Mouse (Mus musculus) lung, embryonic 15.5 days (tissue): ENCODE data around the gene Stk36. TPM values are rescaled to one million over a fixed set of nuclear protein-coding genes. Genes with fewer than 3 reads are reported as not detected.

Source experiments
- ATAC-seq: fragments of 200-750 bp; cut with Nextera tagmentation; 2 replicates; pipeline ENCODE4 v1.8.0; 2017; ENCODE audit warnings: moderate number of reproducible peaks, borderline replicate concordance; ENCODE audit not compliant: low FRiP score, low TSS enrichment; ENCODE audit errors: extremely low read depth
- H3K27ac ChIP-seq: fragments of 300-500 bp; sonication (generic); 2 replicates; pipeline ENCODE4 v1.5.1; 2015; ENCODE audit warnings: moderate library complexity, mild to moderate bottlenecking, inconsistent platforms
- H3K27me3 ChIP-seq: fragments of 300-500 bp; sonication (generic); 2 replicates; pipeline ENCODE4 v1.6.1; 2015; ENCODE audit warnings: inconsistent platforms
- H3K36me3 ChIP-seq: fragments of 300-500 bp; sonication (generic); 2 replicates; pipeline ENCODE4 v1.6.1; 2015; ENCODE audit warnings: inconsistent platforms
- H3K4me1 ChIP-seq: fragments of 300-500 bp; sonication (generic); 2 replicates; pipeline ENCODE4 v1.6.1; 2015; ENCODE audit warnings: inconsistent platforms
- H3K4me2 ChIP-seq: fragments of 300-500 bp; sonication (generic); 2 replicates; pipeline ENCODE4 v1.6.1; 2015; ENCODE audit warnings: inconsistent platforms, mild to moderate bottlenecking, moderate library complexity
- H3K4me3 ChIP-seq: fragments of 300-500 bp; sonication (generic); 2 replicates; pipeline ENCODE4 v1.5.1; 2015; ENCODE audit warnings: mild to moderate bottlenecking, inconsistent platforms
- H3K9ac ChIP-seq: fragments of 300-500 bp; sonication (generic); 2 replicates; pipeline ENCODE4 v1.6.1; 2015; ENCODE audit warnings: inconsistent platforms
- H3K9me3 ChIP-seq: fragments of 300-500 bp; sonication (generic); 2 replicates; pipeline ENCODE4 v1.6.1; 2016; ENCODE audit warnings: inconsistent platforms
- WGBS: fragments of 180-500 bp; shearing (Covaris S2); methylation state at CpG from one replicate; pipeline ENCODE4 v1.1.7; 2015; 5-methylcytosine and 5-hydroxymethylcytosine counted together
- microRNA-seq: library from miRNA; unstranded; fragments of <30 nt; microRNA quantifications from one replicate; pipeline ENCODE4, GENCODE M21; 2016
- polyA plus RNA-seq: library from polyadenylated mRNA; unstranded; fragments of >200 nt; fragmentation: Nextera tagmentation; extraction: Ambion mirVana; gene quantifications from 2 replicates; pipeline ENCODE4 v1.2.1, GENCODE M21; 2015

The Stk36 gene
- polyA plus RNA-seq, 1 experiment from 2014 or later, result 7.8 TPM

GRCm38 (mm10) chr1:74677843-74678242 is 76.6 kb downstream of the Stk36 start:
- Histone ChIP-seq H3K4me3 (no peak overlapping the region), H3K9me3 (no peaks in the 10 kb centered on the region), H3K36me3 (peaks cover 46% of the 10 kb centered on the region), H3K4me1 (no peaks in the 10 kb centered on the region), H3K27ac (no peak overlapping the region), H3K4me2 (no peak overlapping the region), H3K9ac (no peak overlapping the region), H3K27me3 (no peaks in the 10 kb centered on the region)
- no peak for ATAC-seq
- WGBS, result 71% methylated on average over 1 of the region's 1 CpGs

Small RNA genes within 50 kb of the gene (microRNA-seq; reads per million reads assigned to microRNA genes)
- not detected for gene Gm25035

Other genes starting within 250 kb of the Stk36 start
- 1.1 TPM in 2 replicates for gene Catip, start 239.3 kb upstream of the Stk36 start, polyA plus RNA-seq
- gene Slc11a1, start 226.2 kb upstream of the Stk36 start, polyA plus RNA-seq, result 4.5 and 4.6 TPM in 2 replicates
- 93.0 and 96.0 TPM in 2 replicates for gene Ctdsp1, start 209.9 kb upstream of the Stk36 start, polyA plus RNA-seq
- 0.34 and 0.40 TPM in 2 replicates for gene Vil1, start 192.1 kb upstream of the Stk36 start, polyA plus RNA-seq
- 66.9 and 69.5 TPM in 2 replicates for gene Cnot9, start 95.4 kb upstream of the Stk36 start, polyA plus RNA-seq
- gene Plcd4, start 58.6 kb upstream of the Stk36 start, polyA plus RNA-seq, result 0.68 and 0.80 TPM in 2 replicates
- gene Usp37, start 57.2 kb upstream of the Stk36 start, polyA plus RNA-seq, result 30.9 and 31.0 TPM in 2 replicates
- 6.5 and 6.9 TPM in 2 replicates for gene Zfp142, start 13.2 kb upstream of the Stk36 start, polyA plus RNA-seq
- 18.4 and 20.0 TPM in 2 replicates for gene Bcs1l, start 13.2 kb upstream of the Stk36 start, polyA plus RNA-seq
- 32.4 and 33.7 TPM in 2 replicates for gene Rnf25, start within 50 bp of the Stk36 start, polyA plus RNA-seq
- gene Ttll4, start 60.3 kb downstream of the Stk36 start, polyA plus RNA-seq, result 15.9 and 16.5 TPM in 2 replicates
- 3.0 TPM in 2 replicates for gene Cyp27a1, start 112.1 kb downstream of the Stk36 start, polyA plus RNA-seq
- gene Prkag3, start 147.8 kb downstream of the Stk36 start, polyA plus RNA-seq, result 0.34 and 0.57 TPM in 2 replicates
- gene Wnt6, start 170.4 kb downstream of the Stk36 start, polyA plus RNA-seq, result 1.2 TPM in 2 replicates
- gene Wnt10a, start 190.1 kb downstream of the Stk36 start, polyA plus RNA-seq, result 0.20 and 0.25 TPM in 2 replicates